Mouse (Mus musculus): ENCODE data around the gene Lhfpl5. TPM values are rescaled to one million over a fixed set of nuclear protein-coding genes. Genes with fewer than 3 reads are reported as not detected.

The Lhfpl5 gene
- polyA plus RNA-seq, 1 experiment: 0.41 TPM

DNA sequence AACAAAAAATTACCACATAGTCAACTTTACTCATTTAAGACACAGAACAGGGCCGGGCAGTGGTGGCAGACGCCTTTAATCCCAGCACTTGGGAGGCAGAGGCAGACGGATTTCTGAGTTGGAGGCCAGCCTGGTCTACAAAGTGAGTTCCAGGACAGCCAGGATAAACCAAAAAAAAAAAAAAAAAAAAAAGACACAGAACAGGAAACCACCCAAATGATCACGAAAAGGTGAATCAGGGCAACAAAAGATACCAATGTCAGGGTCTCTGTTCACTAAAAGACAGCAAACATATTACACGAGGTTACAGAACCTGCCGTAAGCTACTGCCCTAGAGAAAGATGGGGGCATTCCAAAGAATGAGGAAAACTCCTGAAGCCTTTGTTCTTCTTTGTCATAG lies 37.7 kb downstream of the Lhfpl5 start:
- H3K4me3 ChIP-seq (ENCODE audit: insufficient read depth, low read depth, low read length): no peak overlapping the region
- no peaks in the 10 kb centered on the region for H3K27me3 ChIP-seq (replicated peaks; ENCODE audit: control insufficient read depth, insufficient read depth, low read length)
- no peak for DNase-seq
- TF ChIP-seq CTCF (conservative IDR thresholded peaks at IDR 0.05; ENCODE audit: insufficient read depth, insufficient read length, low read depth, low read length) (no peak), POLR2A (IDR thresholded peaks at IDR 0.05; ENCODE audit: low read depth, low read length) (no peak)
- H3K27ac ChIP-seq (ENCODE audit: insufficient read depth, low read depth, low read length): no peak overlapping the region
- peaks cover 8% of the 10 kb centered on the region for H3K4me1 ChIP-seq (ENCODE audit: control insufficient read depth, insufficient read depth, low read length)
- 83% methylated on average over 6 of the region's 6 CpGs for WGBS
- no peaks in the 10 kb centered on the region; the same call in 1 of the 2 replicates for H3K36me3 ChIP-seq (ENCODE audit: control insufficient read depth, insufficient read depth, low read length)

DNA sequence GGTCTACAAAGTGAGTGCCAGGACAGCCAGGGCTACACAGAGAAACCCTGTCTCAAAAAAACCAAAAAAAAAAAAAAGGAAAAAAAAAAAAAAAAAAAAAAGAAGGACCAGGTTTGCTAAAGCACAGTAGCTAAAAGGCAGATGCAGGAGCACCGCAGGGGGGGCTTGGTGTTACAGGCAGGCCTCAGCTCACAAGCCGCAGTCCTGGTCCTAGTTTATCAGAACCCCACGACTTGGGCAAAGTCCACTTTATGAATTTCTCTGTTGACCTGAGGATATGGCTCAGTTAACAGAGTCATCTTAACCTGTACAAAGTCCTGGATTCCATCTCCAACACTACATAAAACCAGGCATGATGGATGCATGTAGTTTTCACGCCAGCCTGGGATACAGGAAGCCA lies 39.9 kb downstream of the Lhfpl5 start:
- Histone ChIP-seq H3K27me3 (replicated peaks; ENCODE audit: control insufficient read depth, insufficient read depth, low read length) (no peaks in the 10 kb centered on the region), H3K27ac (ENCODE audit: insufficient read depth, low read depth, low read length) (no peak overlapping the region; the same call in 1 of the 2 replicates), H3K36me3 (ENCODE audit: control insufficient read depth, insufficient read depth, low read length) (no peaks in the 10 kb centered on the region; the same call in 1 of the 2 replicates), H3K4me3 (ENCODE audit: insufficient read depth, low read depth, low read length) (no peak overlapping the region), H3K4me1 (ENCODE audit: control insufficient read depth, insufficient read depth, low read length) (peaks cover 11% of the 10 kb centered on the region)
- WGBS: 69% methylated on average over 4 of the region's 4 CpGs
- TF ChIP-seq CTCF (conservative IDR thresholded peaks at IDR 0.05; ENCODE audit: insufficient read depth, insufficient read length, low read depth, low read length): no peak
- TF ChIP-seq POLR2A (IDR thresholded peaks at IDR 0.05; ENCODE audit: low read depth, low read length): no peak
- peak; percentile 70 for DNase-seq

GRCm38 (mm10) chr17:28617636-28618035 lies 42.2 kb downstream of the Lhfpl5 start:
- H3K4me3 ChIP-seq (ENCODE audit: insufficient read depth, low read depth, low read length): no peak overlapping the region

GRCm38 (mm10) chr17:28618124-28618523 lies 42.7 kb downstream of the Lhfpl5 start:
- Histone ChIP-seq H3K4me1 (ENCODE audit: control insufficient read depth, insufficient read depth, low read length) (peaks cover 17% of the 10 kb centered on the region), H3K27me3 (replicated peaks; ENCODE audit: control insufficient read depth, insufficient read depth, low read length) (no peaks in the 10 kb centered on the region), H3K36me3 (ENCODE audit: control insufficient read depth, insufficient read depth, low read length) (no peaks in the 10 kb centered on the region; the same call in 1 of the 2 replicates), H3K4me3 (ENCODE audit: insufficient read depth, low read depth, low read length) (no peak overlapping the region), H3K27ac (ENCODE audit: insufficient read depth, low read depth, low read length) (no peak overlapping the region)
- WGBS: 84% methylated on average over 7 of the region's 7 CpGs
- DNase-seq: no peak
- TF ChIP-seq POLR2A (IDR thresholded peaks at IDR 0.05; ENCODE audit: low read depth, low read length) (no peak), CTCF (conservative IDR thresholded peaks at IDR 0.05; ENCODE audit: insufficient read depth, insufficient read length, low read depth, low read length) (no peak)

More at GRCm38 (mm10) chr17:28617636-28618035, 42.2 kb downstream of the Lhfpl5 start:
- no peaks in the 10 kb centered on the region; the same call in 1 of the 2 replicates for H3K36me3 ChIP-seq (ENCODE audit: control insufficient read depth, insufficient read depth, low read length)
- H3K27me3 ChIP-seq (replicated peaks; ENCODE audit: control insufficient read depth, insufficient read depth, low read length): no peaks in the 10 kb centered on the region
- DNase-seq: no peak
- TF ChIP-seq POLR2A (IDR thresholded peaks at IDR 0.05; ENCODE audit: low read depth, low read length) (no peak), CTCF (conservative IDR thresholded peaks at IDR 0.05; ENCODE audit: insufficient read depth, insufficient read length, low read depth, low read length) (no peak)
- peaks cover 17% of the 10 kb centered on the region for H3K4me1 ChIP-seq (ENCODE audit: control insufficient read depth, insufficient read depth, low read length)
- WGBS: 81% methylated on average over 10 of the region's 10 CpGs
- H3K27ac ChIP-seq (ENCODE audit: insufficient read depth, low read depth, low read length): no peak overlapping the region

DNA sequence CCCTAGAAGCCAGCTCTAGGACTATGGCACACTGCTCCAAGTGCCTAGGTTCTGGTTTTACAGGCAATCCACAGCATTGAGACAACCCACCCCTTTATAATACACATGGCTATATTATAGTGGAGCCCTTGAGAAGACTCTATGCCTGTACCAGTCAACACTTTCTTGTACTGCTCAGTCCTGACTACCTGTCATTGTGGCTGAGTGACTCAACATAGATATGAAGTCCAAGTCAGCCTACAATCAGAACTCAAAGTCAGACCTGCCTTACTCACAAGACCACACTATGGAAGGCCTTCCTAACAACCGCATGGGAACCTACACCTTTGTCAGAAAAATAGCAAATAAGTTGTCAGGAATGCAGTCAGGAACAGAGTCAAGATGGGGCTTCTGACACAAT lies 43.3 kb downstream of the Lhfpl5 start:
- H3K4me1 ChIP-seq (ENCODE audit: control insufficient read depth, insufficient read depth, low read length): peaks cover 17% of the 10 kb centered on the region
- no peak overlapping the region for H3K27ac ChIP-seq (ENCODE audit: insufficient read depth, low read depth, low read length)
- TF ChIP-seq POLR2A (IDR thresholded peaks at IDR 0.05; ENCODE audit: low read depth, low read length) (no peak), CTCF (conservative IDR thresholded peaks at IDR 0.05; ENCODE audit: insufficient read depth, insufficient read length, low read depth, low read length) (no peak)
- no peak for DNase-seq
- no peak overlapping the region for H3K4me3 ChIP-seq (ENCODE audit: insufficient read depth, low read depth, low read length)
- H3K27me3 ChIP-seq (replicated peaks; ENCODE audit: control insufficient read depth, insufficient read depth, low read length): no peaks in the 10 kb centered on the region
- 98% methylated on average over 1 of the region's 1 CpGs for WGBS
- no peaks in the 10 kb centered on the region; the same call in 1 of the 2 replicates for H3K36me3 ChIP-seq (ENCODE audit: control insufficient read depth, insufficient read depth, low read length)

DNA sequence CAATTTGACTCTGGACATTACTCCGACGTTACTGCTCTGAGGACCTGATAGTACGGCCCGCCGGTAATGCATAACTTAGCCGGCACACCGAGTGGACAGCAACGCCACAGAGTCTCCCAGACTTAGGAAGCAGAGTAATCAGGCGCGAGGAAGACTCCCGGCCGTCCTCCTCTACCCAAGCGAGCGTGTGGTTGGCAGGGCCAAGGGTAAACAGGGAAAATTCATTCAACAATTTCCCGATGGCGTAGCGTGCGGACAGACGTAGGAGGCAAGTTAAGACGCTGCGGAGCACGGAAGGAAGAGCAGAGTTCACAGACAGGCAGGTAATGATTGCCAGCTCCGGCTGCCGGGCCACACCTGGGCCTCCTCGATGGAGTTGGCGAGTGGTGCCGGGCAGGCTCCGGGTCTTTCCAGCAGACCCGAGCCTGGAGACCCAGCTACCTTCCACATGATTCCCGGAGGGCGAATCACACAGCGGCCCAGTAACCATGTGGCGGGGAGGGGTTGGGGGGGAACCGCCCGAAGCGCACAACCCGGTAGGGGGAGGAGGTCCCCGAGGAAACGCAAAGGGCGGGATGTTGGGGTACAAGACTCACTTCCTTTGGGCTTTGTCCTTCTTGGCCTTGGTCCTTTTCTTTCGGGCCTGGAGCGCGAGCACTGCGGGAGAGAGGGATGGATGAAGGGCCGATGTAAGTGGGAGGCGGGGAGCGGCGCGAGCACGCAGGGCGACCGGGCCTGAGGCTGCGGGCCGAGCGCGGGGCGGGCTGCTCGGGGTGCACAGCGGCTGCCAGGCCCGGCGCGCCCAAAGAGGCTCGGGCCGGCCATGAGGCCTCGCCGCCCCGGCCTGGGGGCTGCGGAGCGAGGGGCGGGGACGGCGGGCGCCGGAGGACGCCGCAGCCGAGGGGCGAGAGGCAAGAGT lies 46.2 kb downstream of the Lhfpl5 start:
- DNase-seq: peak; percentile 82
- peak overlapping the region; percentile 84 for H3K4me3 ChIP-seq (ENCODE audit: insufficient read depth, low read depth, low read length)
- WGBS: under 1% methylated on average over 70 of the region's 78 CpGs
- peak overlapping the region; percentile 45 for H3K27ac ChIP-seq (ENCODE audit: insufficient read depth, low read depth, low read length)
- TF ChIP-seq CTCF (conservative IDR thresholded peaks at IDR 0.05; ENCODE audit: insufficient read depth, insufficient read length, low read depth, low read length): no peak
- no peak for TF ChIP-seq POLR2A (IDR thresholded peaks at IDR 0.05; ENCODE audit: low read depth, low read length)
- H3K4me1 ChIP-seq (ENCODE audit: control insufficient read depth, insufficient read depth, low read length): peaks cover 12% of the 10 kb centered on the region
- H3K36me3 ChIP-seq (ENCODE audit: control insufficient read depth, insufficient read depth, low read length): no peaks in the 10 kb centered on the region
- no peaks in the 10 kb centered on the region for H3K27me3 ChIP-seq (replicated peaks; ENCODE audit: control insufficient read depth, insufficient read depth, low read length)

GRCm38 (mm10) chr17:28622300-28622759 lies 46.9 kb downstream of the Lhfpl5 start, which contains the start of gene Srpk1:
Gene Srpk1, minus strand, starts transcription at chr17:28622709.
- no peaks in the 10 kb centered on the region for H3K27me3 ChIP-seq (replicated peaks; ENCODE audit: control insufficient read depth, insufficient read depth, low read length)
- no peak for TF ChIP-seq CTCF (conservative IDR thresholded peaks at IDR 0.05; ENCODE audit: insufficient read depth, insufficient read length, low read depth, low read length)
- no peak for TF ChIP-seq POLR2A (IDR thresholded peaks at IDR 0.05; ENCODE audit: low read depth, low read length)
- peak within 1 kb of the TSS; percentile 45; the same call in 1 of the 2 replicates for H3K27ac ChIP-seq (ENCODE audit: insufficient read depth, low read depth, low read length)
- WGBS: under 1% methylated on average over 52 of the region's 53 CpGs
- H3K36me3 ChIP-seq (ENCODE audit: control insufficient read depth, insufficient read depth, low read length): no peaks in the 10 kb centered on the region
- peak; percentile 94 for DNase-seq
- H3K4me3 ChIP-seq (ENCODE audit: insufficient read depth, low read depth, low read length): peak within 1 kb of the TSS; percentile 84
- peaks cover 10% of the 10 kb centered on the region; the same call in 1 of the 2 replicates for H3K4me1 ChIP-seq (ENCODE audit: control insufficient read depth, insufficient read depth, low read length)
